ENCODE assay signal across 28 mouse cellular contexts in the genomic region with DNA sequence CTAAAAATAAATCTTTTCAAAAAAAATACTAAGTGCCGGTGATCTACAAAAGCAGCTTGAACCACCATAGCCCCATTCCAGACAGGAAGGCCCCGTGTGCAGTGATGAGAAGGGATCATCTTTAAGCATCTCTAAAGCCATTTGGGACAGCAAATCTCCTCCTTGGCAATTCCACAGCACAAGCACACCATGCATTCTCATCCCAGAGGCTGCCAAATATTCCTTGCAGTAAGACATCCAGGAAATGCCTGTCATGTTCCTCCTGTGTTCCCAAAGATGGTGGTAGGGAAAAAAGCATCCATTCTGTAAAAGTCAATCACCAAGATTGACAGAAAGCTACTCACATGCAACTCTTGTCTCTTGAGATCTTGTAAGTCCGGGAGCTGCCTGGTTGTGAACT.
"Had no signal": no experiment of that assay in that cellular context is flagged by ENCODE, and none has a peak within 500 bp of the region (broad histone marks: within the 10 kb centered on the region; RNA-seq: fewer than 3 reads in every experiment).

No protein-coding gene starts in this region.

- H3K27me3 ChIP-seq: heart, embryonic 13.5 days; heart, embryonic 15.5 days; hindbrain, embryonic 13.5 days; hindbrain, embryonic 15.5 days; kidney, embryonic 15.5 days; limb, embryonic 13.5 days; limb, embryonic 15.5 days; liver, embryonic 12.5 days had no signal

- H3K4me1 ChIP-seq: limb, embryonic 13.5 days; limb, embryonic 15.5 days had no signal

- H3K36me3 ChIP-seq: heart, embryonic 15.5 days; hindbrain, embryonic 15.5 days had no signal

- H3K4me3 ChIP-seq: gastrocnemius, adult 2 months; heart, adult 2 months; heart, embryonic 13.5 days; heart, embryonic 15.5 days; hindbrain, embryonic 13.5 days; hindbrain, embryonic 15.5 days; kidney, embryonic 15.5 days; limb, embryonic 13.5 days; limb, embryonic 15.5 days; liver, embryonic 12.5 days had no signal

- DNase-seq: gastrocnemius, adult 2 months; gastrocnemius, postnatal 10 days; gastrocnemius, postnatal 25 days; heart, adult 11 months; heart, adult 2 months; heart, postnatal 14 days; heart, postnatal 36 days; kidney, adult 11 months; kidney, adult 2 months; kidney, adult 9 months; kidney, postnatal 14 days; kidney, postnatal 36 days; layer of hippocampus, adult 9-11 months; layer of hippocampus, postnatal 36 days; left cerebral cortex, postnatal 4 days had no signal

- H3K9me3 ChIP-seq: heart, embryonic 13.5 days; heart, embryonic 15.5 days; hindbrain, embryonic 13.5 days; hindbrain, embryonic 15.5 days; kidney, embryonic 15.5 days; limb, embryonic 13.5 days; limb, embryonic 15.5 days; liver, embryonic 12.5 days had no signal

- H3K9ac ChIP-seq: heart, embryonic 13.5 days; heart, embryonic 15.5 days; hindbrain, embryonic 13.5 days; hindbrain, embryonic 15.5 days; kidney, embryonic 15.5 days; limb, embryonic 13.5 days; limb, embryonic 15.5 days; liver, embryonic 12.5 days; liver, embryonic 14.5 days had no signal

- H3K4me2 ChIP-seq: heart, embryonic 11.5 days; heart, embryonic 13.5 days; heart, embryonic 15.5 days; hindbrain, embryonic 13.5 days; hindbrain, embryonic 15.5 days; kidney, embryonic 15.5 days; limb, embryonic 13.5 days; limb, embryonic 15.5 days; liver, embryonic 12.5 days had no signal

- ATAC-seq: hindbrain, postnatal 0 days; intestine, embryonic 16.5 days; liver, embryonic 12.5 days had no signal

- H3K27ac ChIP-seq: gastrocnemius, adult 2 months; heart, adult 2 months; heart, embryonic 13.5 days; heart, embryonic 15.5 days; hindbrain, embryonic 13.5 days; hindbrain, embryonic 15.5 days; hindbrain, postnatal 0 days; kidney, embryonic 15.5 days; kidney, postnatal 0 days; limb, embryonic 13.5 days; limb, embryonic 15.5 days; liver, embryonic 12.5 days; liver, embryonic 14.5 days had no signal
